Mouse (Mus musculus) erythroblast, embryonic 14.5 days (primary cell): ENCODE results near the gene Tal1.

Experiments used
- GATA1 ChIP-seq: IDR thresholded peaks from 2 replicates; pipeline ENCODE4 v1.6.1; 2012; ENCODE audit warnings: low read length, inconsistent platforms, mixed read lengths
- TAL1 ChIP-seq: IDR thresholded peaks from 3 replicates; pipeline ENCODE4 v1.6.1; 2012; ENCODE audit warnings: low read length, inconsistent platforms, mixed read lengths

GRCm38 (mm10) chr4:115056921-115057673 lies 871 bp downstream of the Tal1 start:
- TF ChIP-seq GATA1 (no peak), TAL1 (no peak)
